Mouse (Mus musculus): ENCODE data around the gene Gm49337.

Gm49337 gene

DNA sequence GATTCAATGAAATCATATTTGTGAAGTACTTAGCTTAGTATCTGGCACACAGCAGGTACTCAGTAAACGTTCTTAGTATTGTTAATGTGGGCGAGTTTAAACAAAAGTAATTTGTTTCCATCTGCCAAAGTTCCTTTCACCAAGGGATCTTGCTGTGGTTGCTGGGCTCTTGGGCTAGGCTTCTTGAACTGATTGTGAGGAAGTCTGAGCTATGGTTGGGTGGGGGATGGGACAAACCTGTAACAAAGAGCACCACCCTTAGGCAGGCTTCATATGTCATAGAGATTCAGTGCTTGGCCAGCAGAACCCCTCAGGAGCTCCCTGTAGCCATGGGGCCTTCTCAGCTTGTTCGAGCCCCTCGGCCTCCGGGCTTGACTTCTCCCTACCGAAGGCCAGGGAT is at the start of gene Gm49337, which contains the start of gene 1700042G07Rik:
TSS of gene Gm49337 (plus strand) at position 313 of the 400 bp plus-strand sequence.
TSS of gene 1700042G07Rik (plus strand) at position 301 of the 400 bp plus-strand sequence.
- DNase-seq, result no peak

DNA sequence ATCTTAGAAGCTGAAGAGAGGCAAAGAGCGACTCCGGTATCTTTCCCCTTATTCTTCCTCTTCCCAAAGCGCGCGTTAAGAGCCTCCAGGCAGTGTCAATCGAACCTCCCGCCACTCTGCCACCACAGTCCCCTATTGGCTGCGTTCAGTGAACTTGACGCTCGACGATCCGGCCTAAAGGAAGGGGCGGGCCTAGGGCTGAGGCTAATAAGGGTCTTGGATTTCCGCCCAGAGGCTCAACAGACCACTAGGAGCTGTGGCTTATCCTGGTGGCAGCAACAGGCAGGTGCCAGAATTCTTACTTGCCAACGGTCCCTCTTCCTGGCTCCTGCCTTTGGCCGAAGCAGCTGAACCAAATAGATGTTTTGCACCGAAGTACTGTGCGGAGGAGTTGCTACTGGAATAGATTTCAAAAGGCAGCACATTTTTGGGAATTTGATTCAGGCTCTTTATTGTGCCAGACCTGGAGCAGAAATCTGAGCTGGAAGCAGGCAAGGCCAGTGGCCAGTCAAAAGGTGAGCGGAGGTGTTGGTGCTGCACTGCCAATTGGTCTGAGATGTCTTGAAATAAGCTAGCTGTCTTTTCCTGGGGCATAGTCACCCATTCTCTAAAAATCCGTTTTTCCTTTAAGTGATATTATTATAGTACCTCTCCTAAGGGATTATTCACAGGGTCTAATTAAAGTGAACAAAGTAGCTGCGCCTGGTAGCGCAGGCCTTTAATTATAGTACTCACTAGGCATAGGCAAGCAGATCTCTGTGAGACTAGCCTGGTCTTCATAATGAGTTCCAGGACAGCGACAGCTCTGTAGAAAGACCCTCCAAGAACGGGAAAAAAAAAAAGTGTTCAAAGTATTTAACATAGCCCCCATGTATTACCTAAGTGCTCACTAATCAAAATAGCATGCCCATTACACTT is 49.3 kb upstream of the Gm49337 start, which contains the start of the genes Rad54l and Pomgnt1:
TSS of gene Rad54l (minus strand) at position 89 of the 918 bp plus-strand sequence.
TSS of gene Pomgnt1 (plus strand) at position 239 of the 918 bp plus-strand sequence.
- DNase-seq, result peak; percentile 85 to 91

DNA sequence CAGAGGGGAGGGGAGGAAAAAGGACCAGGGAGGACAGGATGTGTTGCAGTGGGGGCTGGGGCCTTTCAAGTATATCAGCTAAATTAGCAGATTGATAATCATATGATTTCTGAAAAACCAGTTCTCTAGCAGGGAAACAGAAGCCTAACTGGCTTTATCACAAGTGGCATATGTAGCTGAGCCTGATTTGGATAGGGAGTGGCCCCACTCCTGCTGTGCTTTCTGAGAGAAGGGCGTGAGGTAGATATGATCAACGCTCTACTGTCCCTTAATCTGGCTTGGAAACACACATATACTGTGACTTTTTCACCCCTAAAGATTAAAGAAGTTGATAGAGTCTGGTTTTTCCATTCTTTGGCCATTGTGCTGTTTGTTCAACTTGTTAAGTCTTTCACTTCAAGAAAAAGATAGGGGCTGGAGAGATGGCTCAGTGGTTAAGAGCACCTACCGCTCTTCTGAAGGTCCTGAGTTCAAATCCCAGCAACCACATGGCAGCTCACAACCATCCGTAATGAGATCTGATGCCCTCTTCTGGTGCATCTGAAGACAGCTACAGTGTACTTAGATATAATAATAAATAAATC is 47.3 kb upstream of the Gm49337 start:
- DNase-seq, result no peak

DNA sequence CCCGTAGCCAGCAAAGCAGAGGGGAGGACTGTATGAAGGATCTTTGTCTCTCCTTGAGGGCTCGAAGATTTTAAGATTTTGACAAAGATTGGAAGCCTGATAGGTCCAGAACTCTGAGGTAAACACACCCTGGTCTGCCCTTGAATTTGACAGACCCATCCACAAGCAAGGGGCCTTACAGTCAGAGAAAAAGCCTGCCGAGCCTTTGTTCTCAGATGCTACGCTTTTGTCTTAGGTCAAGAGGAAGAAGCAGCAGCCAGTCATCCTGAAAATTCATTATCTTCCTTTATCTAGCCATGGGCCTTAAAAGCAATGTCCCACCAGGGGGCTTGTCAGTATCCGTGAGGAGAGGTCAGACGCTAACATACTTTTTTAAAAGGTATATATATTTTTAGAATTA is 45.2 kb upstream of the Gm49337 start:
- no peak for DNase-seq

DNA sequence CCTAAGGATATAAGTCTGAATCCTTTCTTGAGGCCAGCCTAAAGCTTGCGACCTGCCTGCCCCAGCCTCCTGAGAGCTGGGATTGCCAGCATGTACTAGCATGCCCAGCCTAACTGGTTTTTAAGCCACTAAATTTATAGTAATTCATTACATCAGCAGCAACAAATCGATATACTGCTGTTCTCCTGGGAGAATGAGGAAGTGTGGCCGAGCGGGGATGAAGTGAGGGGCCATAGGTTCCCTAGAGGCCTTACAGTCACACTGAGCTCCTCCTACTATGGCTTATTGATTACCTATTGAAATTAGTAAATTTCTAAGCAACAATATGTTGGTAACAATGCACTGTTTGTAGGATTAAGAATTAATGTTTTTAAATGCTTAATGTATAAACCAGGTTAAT is 40.1 kb upstream of the Gm49337 start:
- DNase-seq, result no peak

DNA sequence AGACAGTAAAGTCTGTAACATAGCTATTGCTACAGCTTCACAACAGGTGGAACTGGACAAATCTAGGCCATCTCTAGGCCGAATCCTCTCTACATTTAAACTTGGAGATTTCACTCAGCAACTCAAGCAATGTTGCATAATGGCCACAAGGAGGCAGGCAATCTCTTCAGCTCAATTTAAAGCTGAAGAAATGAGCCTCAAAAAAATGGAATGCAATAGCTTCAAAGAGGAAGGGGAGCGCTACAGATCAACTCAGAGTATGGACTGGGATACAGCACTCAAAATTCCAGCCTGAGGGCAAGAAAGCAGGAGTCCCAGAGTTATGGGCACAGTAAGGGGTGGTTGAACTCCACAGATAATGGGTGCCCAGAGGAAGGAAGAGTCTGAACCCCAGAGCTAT is 38.2 kb upstream of the Gm49337 start:
- no peak for DNase-seq

DNA sequence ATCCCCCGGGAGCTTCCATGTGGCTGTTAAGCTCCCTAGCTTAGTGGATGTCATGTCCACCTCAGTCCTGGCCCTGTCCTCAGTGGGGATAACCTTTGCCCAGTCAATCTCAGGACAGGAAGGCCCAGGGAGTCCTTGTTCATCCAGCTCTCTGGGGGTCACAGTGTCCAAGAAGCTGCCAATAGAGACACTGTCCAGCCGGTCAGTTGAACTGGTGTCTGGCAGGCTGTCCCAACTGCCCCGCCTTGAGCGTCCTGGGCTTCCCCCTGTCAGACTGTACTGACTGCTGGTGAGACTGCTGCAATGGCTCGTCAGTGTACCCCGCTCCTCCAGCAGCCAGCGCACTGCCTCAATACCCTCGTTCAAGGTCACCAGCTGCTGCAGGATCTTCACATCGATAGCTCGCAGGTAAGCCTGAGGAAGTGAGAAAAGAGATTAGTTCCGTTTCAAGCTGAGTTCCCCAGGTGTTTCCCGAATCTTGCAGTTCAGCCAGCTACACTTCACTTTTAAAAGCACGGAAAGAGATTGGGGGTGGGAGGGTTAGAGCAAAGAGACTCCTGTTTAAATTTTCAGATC is 35.7 kb upstream of the Gm49337 start:
- DNase-seq, result no peak

DNA sequence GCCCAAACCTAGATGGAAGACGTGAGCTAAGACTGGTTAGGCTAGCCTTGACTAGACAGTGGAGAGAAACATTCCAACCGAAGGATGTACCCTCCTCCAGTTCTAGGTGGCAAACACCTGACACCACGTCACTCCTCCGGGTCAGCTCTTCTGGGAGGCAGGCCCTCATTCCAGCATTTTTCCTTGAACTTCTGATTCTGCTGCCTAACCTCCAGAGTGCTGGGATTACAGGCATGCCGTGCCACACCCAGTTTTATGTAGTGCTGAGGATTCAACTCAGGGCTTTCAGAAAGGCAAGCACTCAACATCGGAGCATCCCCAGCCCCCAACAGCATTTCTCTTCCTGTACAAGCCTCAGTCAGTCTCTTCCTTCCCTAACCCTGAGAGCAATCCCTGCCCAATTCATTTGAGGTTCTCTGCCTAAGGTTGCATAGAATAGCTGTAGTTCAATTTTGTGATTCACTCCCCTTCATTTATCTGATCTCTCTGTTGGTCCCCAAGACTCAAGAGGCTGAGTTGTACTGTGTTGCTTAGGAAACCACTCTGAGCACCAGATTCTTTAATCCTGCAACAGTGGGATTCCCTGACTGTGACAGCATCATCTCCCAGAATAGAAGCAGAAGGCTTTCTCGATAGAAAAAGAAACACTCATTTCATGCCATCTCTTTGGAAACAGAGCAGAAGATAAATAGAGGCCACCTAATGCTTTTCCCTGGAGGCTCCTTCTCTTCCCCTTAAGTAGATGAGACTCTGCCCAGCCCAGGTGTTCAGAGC is 32.2 kb upstream of the Gm49337 start:
- no peak for DNase-seq

DNA sequence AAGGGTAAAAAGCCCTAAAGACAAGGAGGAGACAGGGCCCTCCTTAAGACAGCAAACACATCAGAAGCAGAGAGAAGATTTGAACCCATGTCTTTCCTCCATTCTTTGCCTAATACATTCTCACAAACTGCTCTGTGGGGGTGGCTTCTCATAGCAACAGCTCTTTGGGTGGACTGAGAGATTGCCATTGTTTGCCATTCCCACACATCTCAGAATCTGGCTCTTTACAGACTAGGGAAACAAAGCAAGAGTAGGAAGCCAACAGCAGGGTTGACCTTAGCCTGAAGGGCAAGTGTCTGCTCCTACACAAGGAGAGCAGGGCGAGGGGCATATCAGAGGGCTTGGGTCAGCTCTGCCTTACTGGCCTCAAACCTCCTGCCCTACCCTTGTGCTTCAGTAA is 31.4 kb upstream of the Gm49337 start:
- no peak for DNase-seq

DNA sequence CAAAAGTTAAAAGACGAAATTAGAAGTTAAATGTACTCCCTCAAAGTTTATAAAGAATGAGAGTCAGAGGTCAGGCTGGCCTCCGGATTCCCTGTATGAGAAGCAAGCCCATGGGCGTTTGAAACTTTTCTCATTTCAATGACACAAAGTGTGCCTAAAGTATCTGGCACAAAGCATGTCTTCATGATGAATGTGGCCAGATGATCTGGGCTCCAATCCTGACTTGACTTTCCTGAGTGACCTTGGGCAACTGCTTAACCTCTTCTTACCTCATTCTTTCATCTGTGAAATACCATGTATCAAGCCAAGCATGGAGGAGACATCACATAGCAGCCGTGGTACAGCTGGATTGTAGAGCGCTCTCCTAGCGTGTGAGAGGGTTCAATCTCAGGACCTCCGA is 30.9 kb upstream of the Gm49337 start:
- no peak for DNase-seq

DNA sequence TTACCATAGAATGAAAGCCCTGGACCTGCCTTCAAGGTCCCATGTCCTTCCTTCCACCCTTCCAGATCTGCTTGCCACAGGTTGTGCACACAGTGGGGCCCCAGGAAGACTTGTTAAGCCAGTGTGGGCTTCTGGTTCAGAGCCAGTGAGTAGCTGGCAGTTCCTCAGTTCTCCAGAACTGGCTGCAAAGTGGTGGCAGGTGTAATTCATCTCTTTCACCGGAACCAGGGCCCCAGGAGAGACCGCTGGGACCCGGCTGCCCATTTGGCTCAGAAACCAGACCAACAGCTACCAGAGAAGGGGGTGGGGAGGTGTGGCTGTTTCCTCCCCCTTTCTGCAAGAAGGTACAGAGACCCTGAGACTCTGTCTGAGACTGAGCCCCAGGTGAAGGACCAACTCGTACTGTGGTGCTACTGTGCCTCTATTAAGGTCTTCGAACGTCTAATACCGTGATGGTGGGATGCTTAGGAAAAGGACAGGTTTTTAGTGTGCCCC is 29.8 kb upstream of the Gm49337 start:
- peak; percentile 48 to 56 for DNase-seq

DNA sequence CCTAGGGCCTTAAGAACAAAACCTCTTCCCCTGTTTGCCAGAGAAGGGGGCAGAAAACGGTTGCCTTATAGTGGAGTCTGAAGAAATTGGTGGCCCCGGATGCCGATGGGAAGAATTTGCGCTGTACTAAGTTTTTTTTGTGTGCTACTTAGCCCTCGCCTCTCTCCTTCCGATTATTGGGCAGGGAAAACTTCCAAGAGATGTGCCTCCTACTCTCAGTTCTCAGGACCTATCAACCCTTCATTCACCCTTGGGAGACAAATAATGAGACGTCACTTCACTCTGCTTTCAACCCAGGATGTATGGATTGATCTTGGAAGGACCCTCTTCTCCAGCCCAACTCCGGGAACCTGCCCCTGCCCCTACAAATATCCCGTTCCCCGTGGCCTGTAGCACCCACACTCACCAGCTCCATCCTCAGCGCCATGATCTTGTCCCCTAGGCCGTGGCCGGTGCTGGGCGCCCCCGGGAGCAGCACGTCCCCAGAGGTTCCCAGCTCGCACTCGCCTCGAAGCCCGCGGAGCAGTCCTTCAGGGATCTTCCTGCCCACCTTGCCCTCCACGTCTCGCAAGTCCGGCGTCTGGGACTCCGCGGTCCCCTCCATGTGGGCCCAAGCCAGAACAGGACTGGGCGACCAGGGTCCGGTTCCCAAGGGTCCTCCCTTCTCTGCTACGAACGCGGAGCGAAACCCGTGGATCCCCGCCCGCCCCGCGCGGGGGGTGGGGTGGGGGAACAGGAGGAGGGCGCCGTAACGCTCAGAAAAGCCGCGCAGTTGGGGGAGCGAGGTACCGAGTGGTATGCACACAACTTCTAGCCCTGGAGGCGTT is 29.1 kb upstream of the Gm49337 start:
- peak; percentile 76 to 78 for DNase-seq

DNA sequence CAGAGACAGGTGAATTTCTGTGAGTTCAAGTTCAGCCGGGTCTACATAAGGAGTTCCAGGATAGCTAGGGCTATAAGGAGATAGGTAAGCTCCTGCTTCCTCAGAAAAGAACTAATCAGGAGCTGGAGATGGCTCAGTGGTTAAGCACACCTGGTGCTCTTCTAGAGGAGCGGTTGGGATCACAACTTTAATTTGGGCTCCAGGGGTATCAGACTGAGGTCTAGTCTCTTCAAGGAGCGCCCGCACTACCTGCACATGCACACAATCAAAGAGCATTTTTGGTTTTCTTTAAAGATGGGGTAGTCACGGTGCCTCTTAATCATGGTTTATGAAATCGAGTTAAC is 23.4 kb upstream of the Gm49337 start:
- DNase-seq, result no peak

DNA sequence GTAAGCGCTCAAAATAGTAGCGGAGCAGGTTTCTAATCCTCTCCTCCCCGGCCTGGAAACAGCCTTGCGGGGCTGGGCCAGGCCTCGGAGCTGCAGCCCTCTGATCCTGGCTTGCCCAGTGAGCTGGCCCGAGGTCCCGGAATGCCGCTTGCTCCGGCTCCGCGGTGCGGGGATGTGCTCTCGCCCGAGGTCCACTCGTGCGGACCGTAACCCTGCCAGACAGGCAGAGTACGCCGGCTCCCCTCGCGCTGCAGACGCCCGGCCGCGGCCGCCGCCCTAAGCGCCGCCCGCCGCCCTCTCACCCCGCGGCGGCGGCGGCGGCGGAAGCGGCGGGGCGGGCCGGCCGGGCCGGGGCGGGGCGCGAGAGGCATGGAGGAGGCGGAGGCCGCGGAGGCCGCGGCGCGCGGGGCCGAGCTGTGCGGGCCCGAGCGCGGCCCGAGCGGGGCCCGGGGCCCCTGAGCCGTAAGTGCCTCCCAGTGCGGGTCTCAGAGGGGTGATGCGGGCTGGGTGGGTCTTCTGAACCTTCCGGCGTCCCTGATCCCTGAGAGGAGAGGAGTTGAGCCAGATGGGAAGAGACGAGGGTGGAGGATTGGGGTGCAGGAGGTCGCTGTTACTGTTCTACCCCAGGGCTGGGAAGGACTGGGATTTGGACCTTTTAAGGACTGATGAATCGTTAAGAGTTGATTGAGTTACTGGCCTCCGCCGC is 22.9 kb upstream of the Gm49337 start:
- DNase-seq, result peak; percentile 57 to 67

DNA sequence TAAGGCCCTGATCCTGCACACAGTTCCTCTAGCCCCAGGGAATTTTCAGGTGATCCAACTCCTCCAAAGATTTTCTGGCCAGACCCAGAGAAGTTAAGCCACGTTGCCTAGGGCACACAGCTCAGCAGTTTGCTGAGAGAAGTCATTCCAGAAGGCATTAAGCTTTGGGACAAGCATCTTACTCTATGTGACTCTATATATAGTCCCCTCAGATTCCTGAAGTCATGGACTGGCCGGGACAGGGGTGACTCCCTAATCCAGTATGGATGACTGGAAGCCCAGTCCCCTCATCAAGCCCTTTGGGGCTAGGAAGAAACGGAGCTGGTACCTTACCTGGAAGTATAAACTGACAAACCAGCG is 22.3 kb upstream of the Gm49337 start:
- no peak for DNase-seq

DNA sequence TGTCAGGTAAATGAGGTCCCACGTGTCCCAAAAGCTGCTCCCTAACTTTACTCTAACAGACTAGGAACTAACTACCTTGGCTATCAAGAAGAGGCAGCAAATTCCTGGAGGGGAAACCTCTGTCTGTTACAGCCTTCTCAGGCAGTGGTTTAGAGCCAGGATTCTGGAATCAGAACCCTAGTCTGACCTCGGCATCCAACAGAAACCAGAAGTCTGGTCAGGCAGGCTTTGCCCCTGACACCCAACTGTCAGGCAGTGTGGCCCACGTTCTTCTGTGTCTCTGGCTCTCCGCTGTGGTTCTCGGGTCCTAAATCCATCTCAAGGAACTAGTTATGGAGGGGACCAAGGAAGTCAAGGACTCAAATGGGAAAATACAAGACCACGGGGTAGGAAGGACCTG is 21.9 kb upstream of the Gm49337 start, which contains the start of gene Lurap1:
TSS of gene Lurap1 (minus strand) at position 101 of the 400 bp plus-strand sequence.
- no peak for DNase-seq

DNA sequence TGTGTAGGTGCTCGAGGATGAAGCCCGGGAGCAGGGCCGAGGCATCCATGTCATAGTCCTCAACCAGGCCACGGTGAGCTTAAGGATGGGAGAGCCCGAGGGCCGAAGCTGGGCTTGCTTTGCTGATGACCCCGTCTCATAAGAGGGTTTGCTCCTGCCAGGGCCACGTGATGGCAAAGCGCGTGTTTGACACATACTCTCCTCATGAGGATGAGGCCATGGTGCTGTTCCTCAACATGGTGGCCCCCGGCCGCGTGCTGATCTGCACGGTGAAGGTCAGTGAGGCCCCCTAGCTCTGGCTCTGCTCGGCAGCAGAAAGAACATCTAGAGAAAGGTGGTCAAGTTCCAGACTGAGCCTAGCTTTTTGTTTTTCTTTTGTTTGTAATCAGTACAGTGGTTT is 20.5 kb upstream of the Gm49337 start:
- DNase-seq, result no peak

DNA sequence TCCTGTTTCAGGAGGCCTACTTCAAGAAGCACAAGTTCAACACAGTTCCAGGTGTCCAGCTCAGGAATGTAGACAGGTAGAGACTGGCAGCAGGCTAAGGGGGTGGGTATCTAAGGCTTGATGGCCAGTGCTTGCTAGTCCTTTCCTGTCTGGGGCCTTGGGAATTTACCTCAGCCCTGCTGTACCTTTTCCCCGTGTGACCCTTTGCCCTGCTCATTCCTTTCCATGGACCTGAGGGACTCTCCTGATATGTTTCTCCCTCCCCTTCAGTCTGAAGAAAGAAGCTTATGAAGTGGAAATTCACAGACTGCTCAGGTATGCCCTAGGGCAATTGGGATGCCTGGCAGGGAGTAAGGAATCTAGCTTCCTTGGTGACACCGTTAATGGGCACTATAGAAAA is 15.3 kb upstream of the Gm49337 start:
- no peak for DNase-seq

DNA sequence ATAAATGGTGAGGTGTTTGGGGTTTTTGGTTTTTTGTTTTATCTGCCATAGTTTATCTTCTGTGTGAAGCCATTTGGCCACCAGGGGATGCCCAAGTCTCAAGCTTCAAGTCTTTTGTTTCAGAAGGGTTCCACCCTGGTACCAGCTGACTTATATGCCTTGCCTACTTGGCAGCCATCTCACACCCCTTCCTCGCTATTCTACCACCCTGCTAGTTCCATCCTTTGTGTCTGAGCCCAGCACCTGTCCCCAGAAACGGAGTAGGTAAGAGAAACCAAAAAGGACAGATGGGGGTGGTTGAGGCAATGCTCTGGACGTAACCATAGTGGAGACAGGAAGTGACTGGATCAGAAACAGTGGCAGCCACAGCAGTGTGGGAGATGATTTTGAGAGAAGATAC is 13.3 kb upstream of the Gm49337 start:
- DNase-seq, result peak in 1 of 2 experiments; percentile 48

DNA sequence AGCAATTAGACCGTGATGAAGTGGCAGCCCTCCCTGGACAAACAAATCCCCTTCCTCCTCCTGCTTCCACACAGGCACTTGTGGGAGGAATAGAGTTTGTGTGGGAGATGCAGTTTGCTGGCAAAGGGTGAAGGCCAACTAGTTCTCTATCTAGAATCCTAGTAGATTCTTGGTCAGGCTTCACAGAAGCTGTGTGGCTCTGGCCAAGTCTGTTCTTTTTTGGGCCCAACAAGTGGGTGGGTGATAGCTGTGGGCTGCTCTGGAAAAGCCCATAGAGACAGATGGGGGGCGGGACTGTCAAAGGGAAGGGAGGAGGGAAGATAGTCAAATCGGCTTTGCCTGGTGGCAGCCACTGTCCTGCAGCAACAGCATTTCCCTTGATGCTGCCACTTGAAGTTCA is 12.4 kb upstream of the Gm49337 start:
- DNase-seq, result no peak

DNA sequence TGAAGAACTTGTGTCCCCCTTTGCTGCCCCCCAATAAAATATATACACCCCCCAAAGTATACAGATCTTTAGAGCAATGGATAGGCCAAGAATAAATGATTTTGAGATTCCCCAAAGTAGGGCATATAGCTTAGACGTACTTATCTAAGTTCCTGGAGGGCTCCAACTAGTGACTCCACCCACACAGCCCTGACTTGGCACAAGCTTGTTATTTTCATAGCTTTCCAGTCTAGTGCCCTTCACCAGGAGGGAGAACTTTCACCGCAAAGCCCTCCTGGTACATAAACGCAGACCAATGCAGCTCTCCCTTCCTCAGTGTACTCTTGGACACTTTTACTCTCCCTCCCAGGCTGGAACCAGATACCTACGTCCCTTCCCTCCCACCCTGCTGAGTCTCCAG is 11.0 kb upstream of the Gm49337 start:
- peak in 1 of 2 experiments; percentile 64 for DNase-seq
